Mouse (Mus musculus) spleen, postnatal 10 days (tissue): Measurements from ENCODE around the gene Krt71.
"Not testable (repeated sequence)": the region's sequence is repeated elsewhere in the genome, so short reads cannot be mapped to it uniquely, and the experiment has no call there.

Experiments
- DNase-seq, 2 experiments: peaks; one replicate each; pipeline ENCODE4 v3.0.0; 2021 to 2022; ENCODE audit warnings: low spot score in 2 of 2

Krt71 gene

GRCm38 (mm10) chr15:101742711-101743110, at the start of gene Krt71:
TSS of gene Krt71 (minus strand) at chr15:101743109.
- DNase-seq: no peak

GRCm38 (mm10) chr15:101790867-101791266, 48.0 kb upstream of the Krt71 start:
- DNase-seq: no peak

- DNase-seq: no peak
These were observed 43.5 kb upstream of the Krt71 start, which contains the start of gene Krt72 for GRCm38 (mm10) chr15:101786360-101786759. TSS of gene Krt72 (minus strand) at chr15:101786460.

- DNase-seq: no peak
These were observed 30.5 kb upstream of the Krt71 start for GRCm38 (mm10) chr15:101773420-101773819.

- DNase-seq: peak; percentile 59 to 82
These were observed 29.8 kb upstream of the Krt71 start for GRCm38 (mm10) chr15:101772711-101773081.

- DNase-seq: peak in 1 of 2 experiments; percentile 28
These were observed 29.3 kb upstream of the Krt71 start for GRCm38 (mm10) chr15:101772080-101772710.

GRCm38 (mm10) chr15:101770226-101770625, 27.3 kb upstream of the Krt71 start:
- DNase-seq: no peak

GRCm38 (mm10) chr15:101737786-101738185, 5.1 kb downstream of the Krt71 start:
- DNase-seq: no peak

GRCm38 (mm10) chr15:101730653-101731052, 12.3 kb downstream of the Krt71 start:
- DNase-seq: no peak

- DNase-seq: no peak
These were observed 18.2 kb downstream of the Krt71 start for GRCm38 (mm10) chr15:101724686-101725085.

GRCm38 (mm10) chr15:101715831-101716230, 27.1 kb downstream of the Krt71 start:
- no peak for DNase-seq

GRCm38 (mm10) chr15:101714356-101714755, 28.6 kb downstream of the Krt71 start:
- DNase-seq: no peak

GRCm38 (mm10) chr15:101713731-101714130, 29.2 kb downstream of the Krt71 start:
- no peak for DNase-seq

GRCm38 (mm10) chr15:101712720-101713119, 30.2 kb downstream of the Krt71 start, which contains the start of gene Krt5:
TSS of gene Krt5 (minus strand) at chr15:101712898.
- no peak for DNase-seq

- DNase-seq: no peak
These were observed 34.2 kb downstream of the Krt71 start for GRCm38 (mm10) chr15:101708683-101709082.

GRCm38 (mm10) chr15:101707454-101707853, 35.5 kb downstream of the Krt71 start:
- no peak for DNase-seq

- no peak for DNase-seq
These were observed 38.8 kb downstream of the Krt71 start for GRCm38 (mm10) chr15:101704066-101704465.

GRCm38 (mm10) chr15:101702380-101702779, 40.5 kb downstream of the Krt71 start:
- DNase-seq: no peak

- no peak for DNase-seq
These were observed 43.0 kb downstream of the Krt71 start for GRCm38 (mm10) chr15:101699866-101700265.

GRCm38 (mm10) chr15:101699192-101699591, 43.7 kb downstream of the Krt71 start:
- DNase-seq: no peak

- no peak for DNase-seq
These were observed 45.4 kb downstream of the Krt71 start for GRCm38 (mm10) chr15:101697326-101698188.

- no peak for DNase-seq
These were observed 48.7 kb downstream of the Krt71 start, which contains the start of gene Krt6a for GRCm38 (mm10) chr15:101694207-101694606. TSS of gene Krt6a (minus strand) at chr15:101694307.

- DNase-seq: not testable (repeated sequence)
These were observed 52.4 kb downstream of the Krt71 start for GRCm38 (mm10) chr15:101690460-101690859.
